Mouse (Mus musculus): ENCODE measurements around the gene Elavl4. TPM values are rescaled to one million over a fixed set of nuclear protein-coding genes. Genes with fewer than 3 reads are reported as not detected.

Gene Elavl4
- 335 and 340 TPM in 2 replicates for polyA plus RNA-seq (2015; fragmentation: Nextera tagmentation; extraction: Ambion mirVana)

DNA sequence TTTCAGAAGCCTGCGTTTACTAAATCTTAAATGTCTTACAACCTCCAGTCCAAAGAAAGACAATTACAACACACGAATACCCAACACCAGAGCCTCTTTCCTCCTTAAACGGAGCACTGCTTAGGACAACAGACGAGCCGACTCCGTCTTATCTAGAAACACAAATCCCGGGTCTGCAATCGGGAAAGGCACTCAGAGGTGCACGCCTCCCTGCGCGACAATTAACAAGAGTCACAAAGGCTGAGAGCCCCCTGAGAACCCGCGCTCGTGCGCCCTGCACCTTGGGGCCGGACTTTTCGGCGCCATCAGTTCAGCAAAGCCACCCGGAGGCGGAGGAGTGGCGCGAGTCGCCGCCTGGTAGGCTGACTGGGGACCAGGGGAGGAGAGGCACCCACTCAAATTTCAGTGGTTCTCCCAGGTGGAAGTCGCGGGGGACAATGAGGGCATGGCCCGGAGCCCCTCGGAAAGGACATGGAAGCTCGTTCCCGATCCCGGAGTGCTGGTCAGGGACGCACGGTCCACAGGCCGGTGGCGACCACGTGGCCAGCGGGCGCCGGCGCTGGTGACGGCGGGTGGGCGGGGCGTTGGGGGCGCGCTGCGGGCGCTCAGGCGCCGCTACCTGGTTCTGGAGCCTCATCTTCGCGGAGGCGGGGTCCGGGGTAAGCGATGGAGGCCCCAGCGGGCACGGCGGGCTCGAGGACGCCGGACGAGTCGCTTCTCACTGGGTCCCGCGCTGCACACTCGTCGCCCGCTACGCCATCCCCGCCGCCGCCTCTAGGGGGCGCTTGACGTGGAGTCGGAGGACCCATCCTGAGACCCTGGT is at the start of gene Elavl4:
TSS of gene Elavl4 (minus strand) at position 732 of the 823 bp plus-strand sequence.
- H3K9ac ChIP-seq, result peak within 1 kb of the TSS; percentile 71
- peak within 1 kb of the TSS; percentile 60 for H3K4me3 ChIP-seq
- WGBS, result under 1% methylated on average over 75 of the region's 75 CpGs
- no peaks in the 10 kb centered on the region for H3K36me3 ChIP-seq
- no peaks in the 10 kb centered on the region for H3K9me3 ChIP-seq
- H3K27ac ChIP-seq (replicated peaks), result peak within 1 kb of the TSS; percentile 85
- peaks cover 11% of the 10 kb centered on the region for H3K4me1 ChIP-seq (replicated peaks)
- H3K27me3 ChIP-seq, result no peaks in the 10 kb centered on the region
- ATAC-seq (ENCODE audit: low FRiP score, low read depth), result peak; percentile 98
- peak within 1 kb of the TSS; percentile 63 for H3K4me2 ChIP-seq

DNA sequence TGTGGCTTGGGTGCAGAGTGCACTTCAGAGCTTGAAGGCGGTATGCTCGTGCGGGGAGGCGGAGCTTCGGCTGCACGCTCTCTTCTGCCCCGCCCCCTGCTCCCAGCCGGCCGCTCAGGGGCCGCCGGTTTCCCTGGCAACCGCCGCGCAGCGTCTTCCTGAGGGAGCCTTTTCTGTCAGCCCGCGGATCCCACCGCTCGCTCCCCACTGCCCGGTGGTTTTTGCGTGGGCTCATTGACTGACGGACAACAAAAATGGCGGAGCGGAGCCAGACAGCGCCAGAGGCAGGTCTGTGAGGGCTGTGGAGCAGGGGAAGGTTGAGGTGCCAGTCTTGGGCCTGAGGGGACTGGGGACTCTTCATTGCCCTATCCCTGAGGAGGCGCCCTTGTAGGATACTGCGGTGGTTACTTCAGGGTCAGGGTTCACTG is 45.9 kb upstream of the Elavl4 start, which contains the start of gene Agbl4:
TSS of gene Agbl4 (plus strand) at position 44 of the 428 bp plus-strand sequence.
- under 1% methylated on average over 27 of the region's 27 CpGs for WGBS
- peak within 1 kb of the TSS; percentile 67 for H3K4me2 ChIP-seq
- H3K36me3 ChIP-seq, result no peaks in the 10 kb centered on the region
- H3K4me1 ChIP-seq (replicated peaks), result peaks cover 6% of the 10 kb centered on the region
- no peaks in the 10 kb centered on the region for H3K27me3 ChIP-seq
- H3K27ac ChIP-seq (replicated peaks), result peak within 1 kb of the TSS; percentile 58; the same call in 1 of the 2 replicates
- peak within 1 kb of the TSS; percentile 84 for H3K4me3 ChIP-seq
- ATAC-seq (ENCODE audit: low FRiP score, low read depth), result peak; percentile 97
- peak within 1 kb of the TSS; percentile 63 for H3K9ac ChIP-seq
- H3K9me3 ChIP-seq, result no peaks in the 10 kb centered on the region

DNA sequence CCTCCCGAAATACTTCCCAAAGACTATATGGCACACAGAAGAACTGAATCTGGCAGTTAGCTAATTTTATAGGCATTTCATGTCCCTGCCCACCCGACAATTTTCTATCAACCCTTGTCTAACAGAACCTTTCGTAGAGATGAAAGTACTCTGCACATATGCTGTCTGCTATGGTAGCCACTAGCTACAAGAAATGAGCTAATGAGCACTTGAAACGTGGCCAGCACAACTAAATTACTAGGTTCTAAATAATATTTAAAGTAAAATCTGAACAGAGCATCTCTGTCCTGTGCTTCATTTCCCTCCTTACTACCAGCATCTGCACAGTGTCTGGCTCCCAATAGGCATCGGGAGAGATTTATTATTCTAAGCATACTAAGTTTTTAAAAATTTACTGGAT is 44.5 kb upstream of the Elavl4 start:
- H3K4me1 ChIP-seq (replicated peaks), result peaks cover 6% of the 10 kb centered on the region
- H3K9me3 ChIP-seq, result no peaks in the 10 kb centered on the region
- no peak overlapping the region for H3K4me2 ChIP-seq
- no peak for ATAC-seq (ENCODE audit: low FRiP score, low read depth)
- WGBS, result 78% methylated on average over 5 of the region's 5 CpGs
- H3K36me3 ChIP-seq, result no peaks in the 10 kb centered on the region
- H3K27ac ChIP-seq (replicated peaks), result no peak overlapping the region
- no peaks in the 10 kb centered on the region for H3K27me3 ChIP-seq
- no peak overlapping the region for H3K9ac ChIP-seq
- H3K4me3 ChIP-seq, result no peak overlapping the region

DNA sequence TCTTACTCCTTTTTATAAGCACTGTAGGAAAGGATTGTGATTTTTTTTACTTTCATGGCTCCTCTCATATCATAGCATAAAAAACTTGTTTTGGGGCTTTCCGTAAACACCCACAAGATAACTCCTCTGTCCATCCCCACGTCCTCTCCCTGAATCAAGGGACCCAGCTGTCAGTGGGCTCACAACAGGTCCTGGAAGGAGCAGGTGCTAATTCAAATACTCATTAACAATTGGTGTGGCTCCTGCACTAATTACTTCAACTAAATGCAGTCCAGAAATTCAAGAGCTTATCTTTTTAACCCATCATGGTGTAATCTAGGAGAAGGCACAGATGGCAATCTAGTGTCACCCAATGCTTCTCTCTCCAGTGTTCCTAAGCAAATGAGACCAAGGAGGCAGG is 8.9 kb upstream of the Elavl4 start:
- H3K4me1 ChIP-seq (replicated peaks), result no peaks in the 10 kb centered on the region
- no peak overlapping the region for H3K4me2 ChIP-seq
- no peaks in the 10 kb centered on the region for H3K27me3 ChIP-seq
- H3K9ac ChIP-seq, result no peak overlapping the region
- no peak for ATAC-seq (ENCODE audit: low FRiP score, low read depth)
- no peak overlapping the region for H3K4me3 ChIP-seq
- H3K27ac ChIP-seq (replicated peaks), result no peak overlapping the region
- WGBS, result 55% methylated on average over 2 of the region's 2 CpGs
- no peaks in the 10 kb centered on the region for H3K36me3 ChIP-seq
- H3K9me3 ChIP-seq, result no peaks in the 10 kb centered on the region

DNA sequence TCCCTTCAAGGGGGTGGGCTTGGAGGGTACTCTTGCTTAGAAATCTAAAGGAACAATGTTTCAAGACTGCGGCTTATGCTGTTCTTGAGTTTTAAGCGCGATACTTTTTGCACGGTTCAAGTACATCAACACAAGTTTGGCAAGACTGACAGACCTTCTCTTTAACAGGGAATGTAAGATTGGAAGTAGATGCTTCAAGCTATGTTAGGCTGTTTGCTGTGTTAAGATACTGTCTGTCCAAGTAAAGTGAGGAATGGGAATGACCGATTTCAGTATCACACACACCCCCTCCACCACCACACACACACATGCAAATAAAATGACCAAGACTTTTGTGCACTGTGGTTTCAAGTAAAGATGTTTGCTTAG is 276 bp upstream of the Elavl4 start:
- Histone ChIP-seq H3K9me3 (no peaks in the 10 kb centered on the region), H3K4me3 (peak overlapping the region; percentile 60), H3K36me3 (no peaks in the 10 kb centered on the region), H3K4me2 (peak overlapping the region; percentile 63), H3K9ac (peak overlapping the region; percentile 71), H3K27me3 (no peaks in the 10 kb centered on the region), H3K27ac (replicated peaks) (peak overlapping the region; percentile 85), H3K4me1 (replicated peaks) (peaks cover 11% of the 10 kb centered on the region)
- ATAC-seq (ENCODE audit: low FRiP score, low read depth), result no peak
- 7% methylated on average over 5 of the region's 5 CpGs for WGBS

DNA sequence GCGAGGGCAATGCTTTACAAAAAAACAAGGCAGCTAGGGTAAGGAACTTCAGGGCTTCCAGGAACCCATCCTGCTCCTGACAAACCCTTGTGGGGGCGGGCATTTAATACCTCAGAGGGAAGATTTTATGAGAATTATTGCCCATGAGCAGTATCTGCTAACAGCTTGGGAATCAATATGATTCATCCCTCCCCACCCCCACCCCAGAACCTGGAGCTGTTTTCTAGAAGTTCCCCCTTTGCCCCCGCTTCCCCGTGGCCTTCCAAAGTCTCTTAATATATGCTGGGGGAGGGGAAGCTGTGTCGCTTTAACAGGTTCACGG is 892 bp downstream of the Elavl4 start:
- H3K4me3 ChIP-seq, result peak overlapping the region; percentile 60
- peak overlapping the region; percentile 85 for H3K27ac ChIP-seq (replicated peaks)
- 9% methylated on average over 6 of the region's 6 CpGs for WGBS
- ATAC-seq (ENCODE audit: low FRiP score, low read depth), result peak; percentile 13
- no peaks in the 10 kb centered on the region for H3K27me3 ChIP-seq
- peaks cover 11% of the 10 kb centered on the region for H3K4me1 ChIP-seq (replicated peaks)
- no peaks in the 10 kb centered on the region for H3K36me3 ChIP-seq
- H3K9me3 ChIP-seq, result no peaks in the 10 kb centered on the region
- peak overlapping the region; percentile 63 for H3K4me2 ChIP-seq
- H3K9ac ChIP-seq, result peak overlapping the region; percentile 71

DNA sequence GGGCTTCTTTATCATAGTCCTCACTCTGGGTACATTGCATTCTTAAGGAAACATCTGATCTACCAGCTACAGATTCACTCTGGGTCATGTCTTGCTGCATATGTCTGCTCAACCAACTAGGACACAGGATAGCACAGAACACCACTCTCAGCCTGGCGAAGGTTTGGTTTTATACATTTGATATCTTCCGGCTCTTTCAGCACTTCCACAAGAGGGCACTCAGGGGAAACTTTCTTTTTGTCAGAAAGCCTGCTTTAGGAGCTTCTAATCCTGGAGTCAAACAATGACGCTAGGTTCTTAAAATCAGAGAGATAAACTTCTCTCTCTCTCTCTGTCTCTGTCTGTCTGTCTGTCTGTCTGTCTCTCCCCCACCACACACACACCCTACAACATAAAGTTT is 27.8 kb downstream of the Elavl4 start:
- Histone ChIP-seq H3K9me3 (no peaks in the 10 kb centered on the region), H3K4me1 (replicated peaks) (no peaks in the 10 kb centered on the region), H3K27ac (replicated peaks) (no peak overlapping the region), H3K36me3 (no peaks in the 10 kb centered on the region), H3K9ac (no peak overlapping the region), H3K4me3 (no peak overlapping the region), H3K27me3 (no peaks in the 10 kb centered on the region), H3K4me2 (no peak overlapping the region)
- ATAC-seq (ENCODE audit: low FRiP score, low read depth), result no peak
- WGBS, result 64% methylated on average over 3 of the region's 3 CpGs

DNA sequence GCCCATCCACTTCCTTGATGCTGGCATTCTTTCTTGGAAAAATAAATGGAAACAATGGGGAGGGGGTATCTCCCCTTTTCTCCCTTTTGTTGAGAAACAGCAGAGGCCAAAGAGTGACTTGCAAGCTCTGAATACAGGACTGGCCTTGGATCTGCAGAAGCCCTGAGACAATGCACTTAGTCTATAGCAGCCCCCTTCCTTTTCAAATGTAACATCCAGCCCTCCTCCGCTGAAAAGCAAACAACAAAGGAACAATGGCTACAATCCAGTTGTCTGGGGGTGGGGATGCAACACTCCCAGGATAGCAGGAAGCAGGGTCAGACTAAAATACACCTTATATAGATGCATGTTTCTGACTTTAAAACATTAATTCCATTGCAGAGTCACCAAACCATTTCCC is 39.6 kb downstream of the Elavl4 start:
- Histone ChIP-seq H3K4me1 (replicated peaks) (no peaks in the 10 kb centered on the region), H3K9ac (no peak overlapping the region), H3K27ac (replicated peaks) (no peak overlapping the region), H3K4me2 (no peak overlapping the region), H3K9me3 (no peaks in the 10 kb centered on the region), H3K4me3 (no peak overlapping the region), H3K36me3 (no peaks in the 10 kb centered on the region), H3K27me3 (no peaks in the 10 kb centered on the region)
- no peak for ATAC-seq (ENCODE audit: low FRiP score, low read depth)
- WGBS, result 16% methylated on average over 1 of the region's 1 CpGs

DNA sequence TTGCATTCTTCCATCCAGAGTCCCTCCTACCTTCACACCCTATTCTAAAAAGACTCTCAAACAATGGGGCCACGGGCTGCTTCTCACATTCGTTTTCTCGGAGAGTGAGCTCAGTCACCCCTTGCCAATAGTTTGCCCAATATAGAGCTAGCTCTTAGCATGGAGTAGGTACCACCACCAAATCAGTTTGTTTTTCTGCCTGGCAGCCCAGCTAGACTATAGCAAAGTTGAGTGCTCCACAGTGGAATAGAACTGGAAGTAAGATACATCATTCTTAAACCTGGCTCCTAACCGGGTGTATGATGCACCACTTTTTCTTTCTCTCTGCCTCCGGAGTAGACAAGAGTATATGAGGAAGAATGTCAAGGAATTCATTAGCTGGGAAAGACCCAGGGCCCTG is 44.7 kb downstream of the Elavl4 start:
- H3K9ac ChIP-seq, result no peak overlapping the region
- H3K27me3 ChIP-seq, result no peaks in the 10 kb centered on the region
- no peak overlapping the region for H3K4me3 ChIP-seq
- no peaks in the 10 kb centered on the region for H3K4me1 ChIP-seq (replicated peaks)
- no peaks in the 10 kb centered on the region for H3K36me3 ChIP-seq
- whole genome bisulfite sequencing, result 47% methylated on average over 5 of the region's 5 CpGs
- no peaks in the 10 kb centered on the region for H3K9me3 ChIP-seq
- no peak for ATAC-seq (ENCODE audit: low FRiP score, low read depth)
- H3K4me2 ChIP-seq, result no peak overlapping the region; the same call in 1 of the 2 replicates
- H3K27ac ChIP-seq (replicated peaks), result no peak overlapping the region

DNA sequence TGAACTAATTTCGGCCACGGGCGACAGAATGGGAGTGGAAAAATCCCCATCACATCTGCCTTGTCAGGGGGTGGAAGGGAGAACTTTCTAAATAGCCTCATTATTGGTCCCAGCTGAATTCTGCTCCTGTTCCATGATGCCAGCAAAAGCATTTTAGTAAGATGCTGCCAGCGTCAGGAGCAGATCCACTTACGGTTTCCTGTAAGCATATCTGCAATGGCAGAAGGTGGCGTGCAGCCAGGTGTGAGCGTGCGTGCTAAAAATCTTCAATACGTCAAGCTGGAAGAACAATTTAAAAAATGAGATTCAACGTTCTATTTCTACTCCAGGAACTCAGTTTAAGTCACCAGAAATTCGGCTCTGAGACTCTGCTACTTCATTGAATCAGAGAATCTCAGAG is 45.1 kb downstream of the Elavl4 start:
- ATAC-seq (ENCODE audit: low FRiP score, low read depth), result no peak
- no peaks in the 10 kb centered on the region for H3K9me3 ChIP-seq
- H3K4me2 ChIP-seq, result peak overlapping the region; percentile 11; the same call in 1 of the 2 replicates
- H3K27ac ChIP-seq (replicated peaks), result no peak overlapping the region
- whole genome bisulfite sequencing, result 65% methylated on average over 11 of the region's 11 CpGs
- no peaks in the 10 kb centered on the region for H3K27me3 ChIP-seq
- no peak overlapping the region for H3K4me3 ChIP-seq
- no peaks in the 10 kb centered on the region for H3K4me1 ChIP-seq (replicated peaks)
- H3K9ac ChIP-seq, result no peak overlapping the region
- no peaks in the 10 kb centered on the region for H3K36me3 ChIP-seq

DNA sequence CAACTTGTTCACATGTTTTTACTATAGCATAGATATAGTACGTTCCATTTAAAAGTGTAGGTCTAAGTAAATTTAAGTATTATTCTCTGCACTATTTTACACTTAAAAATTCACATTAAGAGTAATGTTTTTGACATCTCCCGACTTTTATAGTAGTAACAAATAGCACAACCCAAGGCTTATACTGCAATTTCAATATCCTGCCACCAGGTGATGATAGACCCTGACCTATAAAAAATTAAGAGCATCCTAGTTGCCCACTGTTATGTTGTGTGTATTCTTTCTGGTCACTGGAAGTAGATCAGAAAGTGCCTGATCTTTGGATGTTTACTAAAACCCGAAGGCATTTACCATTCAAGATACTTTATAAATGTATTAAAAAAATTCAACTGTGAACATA is 55.9 kb downstream of the Elavl4 start:
- no peaks in the 10 kb centered on the region for H3K9me3 ChIP-seq
- no peak overlapping the region for H3K4me2 ChIP-seq
- H3K36me3 ChIP-seq, result no peaks in the 10 kb centered on the region
- no peak overlapping the region for H3K9ac ChIP-seq
- 0 out of 2 replicates have a peak, but pooled peaks cover 3% of the 10 kb centered on the region for H3K4me1 ChIP-seq (replicated peaks)
- no peak overlapping the region for H3K4me3 ChIP-seq
- H3K27me3 ChIP-seq, result no peaks in the 10 kb centered on the region
- no peak for ATAC-seq (ENCODE audit: low FRiP score, low read depth)
- WGBS, result 92% methylated on average over 3 of the region's 3 CpGs
- H3K27ac ChIP-seq (replicated peaks), result no peak overlapping the region

DNA sequence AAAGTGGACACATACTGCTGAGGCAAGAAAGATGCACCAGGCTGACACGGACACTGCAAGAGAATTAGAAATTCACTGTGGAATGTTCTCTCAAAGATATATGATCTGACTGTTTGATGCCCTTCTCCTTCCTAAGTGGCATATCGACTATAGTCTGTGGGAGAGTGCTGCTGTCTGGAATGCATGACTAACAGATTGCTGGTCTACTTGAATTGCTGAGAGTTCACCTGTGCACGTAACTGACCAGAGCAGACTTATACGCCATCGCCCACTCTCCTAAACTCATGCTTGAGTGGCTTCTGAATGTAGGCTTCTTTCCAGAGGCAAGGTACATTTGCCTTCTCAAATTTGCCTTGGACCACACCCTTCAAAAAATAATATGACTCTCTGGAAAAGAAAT is 58.5 kb downstream of the Elavl4 start:
- H3K27me3 ChIP-seq, result no peaks in the 10 kb centered on the region
- 50% methylated on average over 5 of the region's 5 CpGs for WGBS
- 0 out of 2 replicates have a peak, but pooled peaks cover 3% of the 10 kb centered on the region for H3K4me1 ChIP-seq (replicated peaks)
- H3K9ac ChIP-seq, result no peak overlapping the region
- no peaks in the 10 kb centered on the region for H3K36me3 ChIP-seq
- no peaks in the 10 kb centered on the region for H3K9me3 ChIP-seq
- no peak for ATAC-seq (ENCODE audit: low FRiP score, low read depth)
- H3K4me2 ChIP-seq, result no peak overlapping the region
- H3K4me3 ChIP-seq, result no peak overlapping the region
- H3K27ac ChIP-seq (replicated peaks), result no peak overlapping the region
